Mouse (Mus musculus): ENCODE results near the gene Cacna2d4. TPM values are rescaled to one million over a fixed set of nuclear protein-coding genes. Genes with fewer than 3 reads are reported as not detected.

Gene Cacna2d4
- 1.2 TPM for polyA plus RNA-seq (2017; shearing (Covaris generic))

DNA sequence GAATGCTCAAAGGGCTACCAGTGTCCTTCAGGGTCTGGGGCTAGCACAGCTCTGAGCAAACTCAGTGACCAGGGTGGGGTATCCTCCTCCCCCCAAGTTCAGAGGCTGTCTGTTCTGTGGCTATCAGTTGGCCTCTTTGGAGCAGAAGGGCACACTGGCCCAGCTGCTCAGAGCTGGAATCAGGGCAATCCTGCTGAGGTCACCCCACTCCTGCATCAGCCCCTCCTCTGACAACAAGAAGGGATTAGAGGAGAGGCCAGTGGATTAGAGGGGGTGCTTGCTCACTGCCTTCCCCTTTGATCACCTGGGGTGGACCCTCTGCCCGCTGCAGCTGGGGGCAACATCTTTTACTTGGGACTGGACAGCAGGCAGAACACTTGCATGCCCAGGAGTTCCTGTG is at the start of gene Cacna2d4:
Cacna2d4 (plus strand) TSS at position 286 of the 400 bp plus-strand sequence.

DNA sequence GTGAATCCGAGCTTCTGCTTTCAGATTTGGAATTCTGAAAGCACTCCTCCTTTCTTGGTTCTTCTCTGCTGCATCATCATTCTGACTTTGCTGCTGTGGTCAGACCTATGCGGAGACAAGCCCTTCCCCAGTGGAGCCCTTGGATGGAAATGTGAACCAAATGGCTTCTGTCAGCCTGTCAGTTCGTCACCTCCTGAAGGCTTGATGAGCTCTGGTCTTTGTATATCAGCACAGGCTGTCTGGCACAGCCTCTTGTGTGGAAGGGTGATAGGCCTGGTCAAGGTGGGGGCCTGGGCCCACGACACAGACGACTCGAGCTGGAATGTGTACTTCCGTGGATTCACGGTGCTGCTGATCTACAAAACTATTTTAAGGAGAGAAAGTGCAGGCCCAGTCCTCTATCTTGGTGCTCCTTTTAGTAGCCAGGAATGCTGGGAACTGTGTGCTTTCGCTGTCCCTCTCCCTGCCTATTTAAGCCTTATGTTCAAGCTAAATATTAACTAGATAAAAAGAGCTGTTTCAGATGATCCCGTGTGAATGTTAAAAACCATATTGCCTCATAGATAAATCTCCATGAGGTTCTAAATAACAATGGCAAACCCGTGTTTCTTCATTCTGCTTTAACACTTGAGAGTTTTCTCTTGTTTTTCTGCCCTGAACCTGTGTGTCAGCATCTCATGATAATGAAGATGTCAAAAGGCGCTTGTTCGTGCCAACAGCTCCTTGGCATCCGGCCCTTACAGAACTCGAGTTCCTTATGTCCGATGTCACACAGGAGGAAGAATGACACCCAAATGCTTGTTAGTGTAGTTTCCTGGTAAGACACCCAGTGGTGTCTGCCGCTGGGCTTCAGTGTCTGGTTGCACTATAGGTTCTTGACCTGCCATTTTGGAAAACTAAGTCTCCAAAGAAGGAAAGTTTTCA is 39.7 kb upstream of the Cacna2d4 start, which contains the start of gene Cacna1c:
Cacna1c (minus strand) TSS at position 37 of the 924 bp plus-strand sequence.

DNA sequence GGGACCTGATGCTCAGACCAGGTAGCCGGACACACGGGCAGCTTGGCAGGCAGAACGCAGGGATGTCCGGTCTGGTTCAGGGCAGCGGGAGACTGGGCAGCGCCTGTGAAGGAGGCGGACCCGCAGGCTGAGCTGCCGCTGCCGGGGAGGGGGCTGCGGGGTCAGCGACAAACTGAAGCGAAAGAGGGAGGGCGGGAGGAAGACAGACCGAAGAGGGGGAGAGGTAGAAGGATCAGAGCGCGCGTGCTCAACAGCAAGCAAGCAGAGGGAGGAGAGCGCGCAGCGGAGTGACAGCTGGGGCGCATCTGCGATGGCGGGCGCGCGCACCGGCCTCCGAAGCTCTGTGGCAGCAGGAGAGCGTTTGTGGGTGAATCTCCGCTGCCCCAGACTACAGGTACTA is 94.2 kb downstream of the Cacna2d4 start, which contains the start of gene Lrtm2:
Lrtm2 (minus strand) TSS at position 261 of the 400 bp plus-strand sequence.

Other genes starting within 250 kb of the Cacna2d4 start
- 16.0 TPM for gene Dcp1b, start 61.3 kb upstream of the Cacna2d4 start, polyA plus RNA-seq (2017; shearing (Covaris generic))
- gene Cacna1c, start 40.1 kb upstream of the Cacna2d4 start, polyA plus RNA-seq (2017; shearing (Covaris generic)): 1.1 TPM
- not detected for gene Lrtm2, start 94.2 kb downstream of the Cacna2d4 start, polyA plus RNA-seq (2017; shearing (Covaris generic))
- 40.2 TPM for gene Adipor2, start 181.2 kb downstream of the Cacna2d4 start, polyA plus RNA-seq (2017; shearing (Covaris generic))
- gene Fbxl14, start 243.1 kb downstream of the Cacna2d4 start, polyA plus RNA-seq (2017; shearing (Covaris generic)): 50.4 TPM

Data from effector memory CD4-positive, alpha-beta T cell, adult 7 months (primary cell).